Mouse (Mus musculus): ENCODE measurements around the gene Ifna9. TPM values are rescaled to one million over a fixed set of nuclear protein-coding genes. Genes with fewer than 3 reads are reported as not detected.

The Ifna9 gene
- polyA plus RNA-seq, 1 experiment from 2014 or later = not detected

Other genes starting within 250 kb of the Ifna9 start
- gene Hacd4, start 153.5 kb downstream of the Ifna9 start, polyA plus RNA-seq (2015; fragmentation: Nextera tagmentation; extraction: Ambion mirVana) = 11.8 and 12.1 TPM in 2 replicates
- gene Ifnb1, start 69.6 kb downstream of the Ifna9 start, polyA plus RNA-seq (2015; fragmentation: Nextera tagmentation; extraction: Ambion mirVana) = not detected in 2 replicates
- gene Ifna15, start 34.1 kb downstream of the Ifna9 start, polyA plus RNA-seq (2015; fragmentation: Nextera tagmentation; extraction: Ambion mirVana) = not detected in 2 replicates
- gene Ifna14, start 20.6 kb downstream of the Ifna9 start, polyA plus RNA-seq (2015; fragmentation: Nextera tagmentation; extraction: Ambion mirVana) = not detected in 2 replicates
- not detected in 2 replicates for gene Ifna12, start 11.0 kb upstream of the Ifna9 start, polyA plus RNA-seq (2015; fragmentation: Nextera tagmentation; extraction: Ambion mirVana)
- not detected in 2 replicates for gene C87499, start 42.0 kb upstream of the Ifna9 start, polyA plus RNA-seq (2015; fragmentation: Nextera tagmentation; extraction: Ambion mirVana)
- not detected in 2 replicates for gene Ifna13, start 52.1 kb upstream of the Ifna9 start, polyA plus RNA-seq (2015; fragmentation: Nextera tagmentation; extraction: Ambion mirVana)
- not detected in 2 replicates for gene Ifna16, start 84.5 kb upstream of the Ifna9 start, polyA plus RNA-seq (2015; fragmentation: Nextera tagmentation; extraction: Ambion mirVana)
- not detected in 2 replicates for gene Ifna2, start 91.5 kb upstream of the Ifna9 start, polyA plus RNA-seq (2015; fragmentation: Nextera tagmentation; extraction: Ambion mirVana)
- not detected in 2 replicates for gene Ifnab, start 99.0 kb upstream of the Ifna9 start, polyA plus RNA-seq (2015; fragmentation: Nextera tagmentation; extraction: Ambion mirVana)
- 0.72 and 1.2 TPM in 2 replicates for gene Gm26566, start 129.4 kb upstream of the Ifna9 start, polyA plus RNA-seq (2015; fragmentation: Nextera tagmentation; extraction: Ambion mirVana)
- gene Klhl9, start 130.1 kb upstream of the Ifna9 start, polyA plus RNA-seq (2015; fragmentation: Nextera tagmentation; extraction: Ambion mirVana) = 90.9 and 93.4 TPM in 2 replicates
- gene Gm13271, start 162.5 kb upstream of the Ifna9 start, polyA plus RNA-seq (2015; fragmentation: Nextera tagmentation; extraction: Ambion mirVana) = not detected in 2 replicates
- gene Gm13283, start 167.7 kb upstream of the Ifna9 start, polyA plus RNA-seq (2015; fragmentation: Nextera tagmentation; extraction: Ambion mirVana) = 0.32 and 0.75 TPM in 2 replicates
- gene Gm13290, start 181.4 kb upstream of the Ifna9 start, polyA plus RNA-seq (2015; fragmentation: Nextera tagmentation; extraction: Ambion mirVana) = 0.49 and 0.58 TPM in 2 replicates
- not detected in 2 replicates for gene Gm13289, start 184.5 kb upstream of the Ifna9 start, polyA plus RNA-seq (2015; fragmentation: Nextera tagmentation; extraction: Ambion mirVana)
- gene Gm13272, start 187.5 kb upstream of the Ifna9 start, polyA plus RNA-seq (2015; fragmentation: Nextera tagmentation; extraction: Ambion mirVana) = not detected in 2 replicates
- gene Ifnz, start 189.7 kb upstream of the Ifna9 start, polyA plus RNA-seq (2015; fragmentation: Nextera tagmentation; extraction: Ambion mirVana) = 0.28 and 0.69 TPM in 2 replicates
- gene Gm13276, start 193.3 kb upstream of the Ifna9 start, polyA plus RNA-seq (2015; fragmentation: Nextera tagmentation; extraction: Ambion mirVana) = 1.0 TPM in 1 of 2 replicates, not detected in the other
- gene Gm13277, start 196.2 kb upstream of the Ifna9 start, polyA plus RNA-seq (2015; fragmentation: Nextera tagmentation; extraction: Ambion mirVana) = not detected in 2 replicates
- not detected in 2 replicates for gene Gm13278, start 199.2 kb upstream of the Ifna9 start, polyA plus RNA-seq (2015; fragmentation: Nextera tagmentation; extraction: Ambion mirVana)
- not detected in 2 replicates for gene Gm13275, start 202.1 kb upstream of the Ifna9 start, polyA plus RNA-seq (2015; fragmentation: Nextera tagmentation; extraction: Ambion mirVana)
- gene Gm13279, start 205.0 kb upstream of the Ifna9 start, polyA plus RNA-seq (2015; fragmentation: Nextera tagmentation; extraction: Ambion mirVana) = not detected in 2 replicates
- 1.7 TPM in 2 replicates for gene Gm13285, start 207.3 kb upstream of the Ifna9 start, polyA plus RNA-seq (2015; fragmentation: Nextera tagmentation; extraction: Ambion mirVana)
- not detected in 2 replicates for gene Gm13287, start 210.9 kb upstream of the Ifna9 start, polyA plus RNA-seq (2015; fragmentation: Nextera tagmentation; extraction: Ambion mirVana)
- not detected in 2 replicates for gene Gm13288, start 213.1 kb upstream of the Ifna9 start, polyA plus RNA-seq (2015; fragmentation: Nextera tagmentation; extraction: Ambion mirVana)
- not detected in 2 replicates for gene Ifna7, start 223.8 kb upstream of the Ifna9 start, polyA plus RNA-seq (2015; fragmentation: Nextera tagmentation; extraction: Ambion mirVana)
- not detected in 2 replicates for gene Ifna11, start 227.6 kb upstream of the Ifna9 start, polyA plus RNA-seq (2015; fragmentation: Nextera tagmentation; extraction: Ambion mirVana)
- not detected in 2 replicates for gene Ifna6, start 235.0 kb upstream of the Ifna9 start, polyA plus RNA-seq (2015; fragmentation: Nextera tagmentation; extraction: Ambion mirVana)
- gene Ifna5, start 243.1 kb upstream of the Ifna9 start, polyA plus RNA-seq (2015; fragmentation: Nextera tagmentation; extraction: Ambion mirVana) = not detected in 2 replicates
- not detected in 2 replicates for gene Ifna4, start 249.5 kb upstream of the Ifna9 start, polyA plus RNA-seq (2015; fragmentation: Nextera tagmentation; extraction: Ambion mirVana)